In genomic region chr12:20920653-20921397, GRCm38 (mm10) we compare ENCODE assay signal across 8 mouse cellular contexts.
DNase-seq lines count a peak whose midpoint lies in the region; ATAC-seq and TF ChIP-seq lines count a peak whose summit lies in the region.
"Not testable (repeated sequence)": the region's sequence is repeated elsewhere in the genome, so short reads cannot be mapped to it uniquely, and the experiment has no call there.

No protein-coding gene starts in this region.

- ATAC-seq in hindbrain, embryonic 15.5 days (ENCODE audit: low FRiP score, low read depth): peak; percentile 100

- WGBS in hindbrain, embryonic 15.5 days: under 1% methylated on average over 82 of the region's 87 CpGs

- not testable (repeated sequence) for H3K27me3 ChIP-seq in hindbrain, embryonic 15.5 days

- not testable (repeated sequence) for H3K4me1 ChIP-seq in hindbrain, embryonic 15.5 days (replicated peaks)

- H3K27ac ChIP-seq in gastrocnemius, adult 2 months: peak overlapping the region; percentile 77
- peak overlapping the region; percentile 91 for H3K27ac ChIP-seq in hindbrain, embryonic 15.5 days (replicated peaks)

- H3K4me2 ChIP-seq in hindbrain, embryonic 15.5 days: peak overlapping the region; percentile 53

- not testable (repeated sequence) for TF ChIP-seq CTCF in gastrocnemius, adult 2 months (IDR thresholded peaks at IDR 0.05)

- H3K36me3 ChIP-seq in hindbrain, embryonic 15.5 days: peaks cover 15% of the 10 kb centered on the region

- H3K9me3 ChIP-seq in hindbrain, embryonic 15.5 days: peaks cover 10% of the 10 kb centered on the region; the same call in 1 of the 2 replicates

- intact Hi-C loops in gastrocnemius, adult 2 months (cut with DNase I): not testable (repeated sequence)

- DNase-seq in R1 (ENCODE audit: low read depth, low spot score): peak; percentile 80
- DNase-seq in cerebellum, postnatal 36 days: peak; percentile 30 to 41
- DNase-seq in gastrocnemius, adult 2 months: peak; percentile 79
- DNase-seq in left cerebral cortex, adult 18-20 months (ENCODE audit: low spot score in 2 of 2): peak; percentile 48 to 51
- DNase-seq in lung, postnatal 36 days: peak; percentile 55
- peak; percentile 88 for DNase-seq in retina, postnatal 1 day
- DNase-seq in thymus, postnatal 25 days: peak; percentile 61

- peak overlapping the region; percentile 59 for H3K9ac ChIP-seq in hindbrain, embryonic 15.5 days

- peak overlapping the region; percentile 83 for H3K4me3 ChIP-seq in gastrocnemius, adult 2 months
- peak overlapping the region; percentile 60 for H3K4me3 ChIP-seq in hindbrain, embryonic 15.5 days

Comparison
In these comparisons a context has a peak if more than half of its experiments do, and no peak if none do; other contexts are left out.
1. Peak in every context shown above with its lines: DNase-seq, ATAC-seq, H3K4me3 ChIP-seq and H3K27ac ChIP-seq.
2. DNase-seq: peak in every context shown above with its lines; median percentile 88 in retina, postnatal 1 day; 80 in R1; 79 in gastrocnemius, adult 2 months; 61 in thymus, postnatal 25 days; 55 in lung, postnatal 36 days; 50 in left cerebral cortex, adult 18-20 months; 36 in cerebellum, postnatal 36 days.